Mouse (Mus musculus): ENCODE measurements around the gene Olfr56.
"Not testable (repeated sequence)": the region's sequence is repeated elsewhere in the genome, so short reads cannot be mapped to it uniquely, and the experiment has no call there.

- TF ChIP-seq CTCF (IDR thresholded peaks at IDR 0.05; ENCODE audit: low read depth); EP300 (optimal IDR thresholded peaks at IDR 0.05): not testable (repeated sequence)
Observed at GRCm38 (mm10) chr11:49051894-49052293, 73.2 kb downstream of the Olfr56 start.

Measured in stomach, postnatal 0 days (tissue).